Mouse (Mus musculus) kidney, adult 2 months (tissue): Measurements from ENCODE around the gene Scand1.

ENCODE experiments used
- CTCF ChIP-seq: fragments of 200-500 bp; conservative IDR thresholded peaks from 2 replicates; pipeline ENCODE4 v1.5.1; 2011; ENCODE audit warnings: low read depth, mild to moderate bottlenecking, control low read depth, low read length, moderate library complexity, mixed read lengths; ENCODE audit not compliant: insufficient read depth, insufficient read length
- POLR2A ChIP-seq: fragments of 200-500 bp; IDR thresholded peaks from one replicate; pipeline ENCODE4 v1.6.1; 2011; ENCODE audit warnings: low read depth, low read length, control low read depth

DNA sequence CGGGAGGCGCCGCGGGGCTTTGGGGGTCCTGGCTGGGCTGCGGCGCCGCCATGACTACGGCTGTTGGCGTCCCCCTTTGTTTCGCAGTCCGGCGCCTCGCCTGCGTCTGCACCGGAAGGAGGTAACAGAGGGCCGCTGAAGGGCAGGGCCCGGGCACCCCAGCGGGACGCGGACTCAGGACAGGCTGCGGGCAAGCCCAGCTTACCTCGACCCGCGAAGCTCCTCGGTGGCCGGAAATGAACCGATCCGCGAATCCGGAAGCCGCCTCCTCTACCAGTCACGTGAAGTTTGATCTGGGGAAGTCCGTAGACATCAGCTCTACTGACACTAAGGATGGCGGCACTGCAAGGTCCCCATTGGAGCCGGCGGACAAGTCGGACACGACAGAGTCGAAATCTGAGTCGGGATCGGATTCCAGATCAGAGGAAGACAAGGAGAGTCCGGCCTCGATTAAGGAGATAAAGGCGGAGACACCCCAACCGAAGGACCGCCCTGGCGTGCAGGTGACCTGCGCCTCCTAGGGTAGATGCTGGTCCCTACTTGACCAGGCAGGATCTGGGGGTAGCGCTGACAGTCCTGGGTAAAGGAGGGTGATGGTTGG, at the start of gene Scand1, which contains the start of gene Cnbd2:
- 0 out of 2 replicates have a peak, but pooled peaks have one; percentile 12 for TF ChIP-seq CTCF
- TF ChIP-seq POLR2A, result peak; percentile 52
